Mouse (Mus musculus): ENCODE measurements around the gene Ncln.
"Not testable (repeated sequence)": the region's sequence is repeated elsewhere in the genome, so short reads cannot be mapped to it uniquely, and the experiment has no call there.

The Ncln gene

DNA sequence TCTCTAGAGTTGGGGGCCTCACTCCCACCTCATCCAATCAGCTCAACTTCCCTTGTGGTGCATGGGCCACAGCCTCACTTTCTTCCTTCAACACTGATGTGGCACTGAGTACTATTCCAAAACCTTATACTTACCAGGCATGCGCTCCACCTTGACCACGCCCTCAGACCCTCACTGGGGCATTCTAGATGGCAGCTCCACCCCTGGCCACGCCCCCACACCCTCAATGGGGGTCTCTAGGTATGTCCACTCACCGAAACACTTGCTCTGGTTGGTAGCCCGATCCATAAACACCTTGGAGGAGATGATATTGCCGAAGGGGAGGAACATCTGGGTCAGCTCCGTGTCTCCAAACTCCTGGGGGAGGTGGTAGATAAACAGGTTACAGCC is 33.8 kb downstream of the Ncln start:
- no peak for DNase-seq (ENCODE audit: low spot score in 2 of 2)

DNA sequence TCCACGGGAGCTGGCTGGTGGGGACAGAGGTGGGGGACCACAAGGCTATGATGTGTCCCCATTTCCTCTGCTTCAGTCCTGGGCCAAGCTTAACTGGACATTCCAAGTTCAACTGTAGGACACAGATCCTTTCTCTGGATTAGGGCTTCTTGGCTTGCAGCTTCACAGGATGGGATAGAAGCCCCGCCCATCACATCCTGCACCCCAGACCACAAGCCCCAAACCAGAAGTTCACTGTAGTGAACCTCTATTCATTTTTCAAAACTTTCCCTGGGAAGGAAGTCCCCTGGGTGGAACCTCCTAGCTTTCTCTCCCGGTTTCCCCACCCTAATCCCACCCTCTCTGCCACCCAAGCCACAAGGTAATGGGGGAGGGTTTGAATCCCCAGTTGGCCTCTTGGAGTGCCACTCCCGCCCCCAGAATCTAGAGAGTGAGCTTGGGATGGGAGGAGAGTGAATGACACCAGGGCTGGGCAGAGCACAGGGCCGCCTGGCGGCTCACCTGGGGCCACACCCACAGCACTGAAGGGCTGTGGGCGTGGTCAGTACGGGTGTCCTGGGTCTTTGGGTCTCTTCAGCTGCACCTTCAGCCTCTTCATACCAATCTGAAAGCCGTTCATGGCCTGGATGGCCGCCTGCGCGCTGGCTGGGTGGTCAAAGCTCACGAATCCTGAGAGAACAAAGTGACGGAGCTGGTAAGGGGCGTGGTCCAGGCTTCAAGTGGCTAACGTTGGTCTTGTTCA is 34.3 kb downstream of the Ncln start:
- DNase-seq (ENCODE audit: low spot score in 2 of 2): no peak

GRCm38 (mm10) chr10:81460951-81461350 is 35.2 kb downstream of the Ncln start:
- DNase-seq (ENCODE audit: low spot score in 2 of 2): no peak

- DNase-seq (ENCODE audit: low spot score in 2 of 2): no peak
Measured at GRCm38 (mm10) chr10:81460471-81460870, 35.7 kb downstream of the Ncln start.

DNA sequence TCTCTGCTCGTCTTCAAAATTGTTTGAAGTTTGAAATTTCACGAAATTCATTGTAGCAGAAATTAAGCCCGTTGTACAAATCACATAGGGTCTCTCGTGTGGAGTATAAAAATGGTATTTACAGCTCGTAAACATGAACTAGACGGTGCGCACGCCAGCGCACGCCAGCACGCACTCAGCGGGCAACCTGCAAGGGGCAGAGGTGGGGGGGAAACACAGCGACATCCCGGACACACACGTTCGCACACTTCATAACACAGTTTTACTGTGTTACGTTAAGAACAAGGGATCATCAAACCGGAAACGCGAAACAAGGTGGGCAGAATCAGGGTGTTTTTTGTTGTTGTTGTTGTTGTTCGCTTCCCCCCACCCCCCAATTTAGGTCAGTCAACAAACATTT is 36.8 kb downstream of the Ncln start:
- DNase-seq (ENCODE audit: low spot score in 2 of 2): no peak

DNA sequence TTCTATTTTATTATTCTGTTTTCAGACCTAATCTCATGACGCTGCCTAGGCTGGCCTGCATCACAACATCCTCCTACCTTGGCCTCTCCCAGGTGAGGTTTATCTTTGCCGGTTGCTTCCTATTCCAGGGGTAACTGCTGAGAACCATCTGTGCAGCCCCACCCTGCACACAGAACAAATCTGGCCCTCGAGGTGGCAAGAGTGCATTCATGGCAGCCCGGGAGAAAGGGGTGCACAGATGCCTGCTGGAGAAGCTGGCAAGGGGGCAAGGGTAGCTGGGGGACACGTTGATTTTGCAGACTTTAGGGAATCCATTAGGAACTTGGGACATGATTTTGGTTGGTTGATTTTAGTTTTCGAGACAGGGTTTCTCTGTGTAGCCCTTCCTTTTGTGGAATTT is 37.9 kb downstream of the Ncln start:
- no peak for DNase-seq (ENCODE audit: low spot score in 2 of 2)

GRCm38 (mm10) chr10:81457624-81458023 is 38.6 kb downstream of the Ncln start:
- no peak for DNase-seq (ENCODE audit: low spot score in 2 of 2)

DNA sequence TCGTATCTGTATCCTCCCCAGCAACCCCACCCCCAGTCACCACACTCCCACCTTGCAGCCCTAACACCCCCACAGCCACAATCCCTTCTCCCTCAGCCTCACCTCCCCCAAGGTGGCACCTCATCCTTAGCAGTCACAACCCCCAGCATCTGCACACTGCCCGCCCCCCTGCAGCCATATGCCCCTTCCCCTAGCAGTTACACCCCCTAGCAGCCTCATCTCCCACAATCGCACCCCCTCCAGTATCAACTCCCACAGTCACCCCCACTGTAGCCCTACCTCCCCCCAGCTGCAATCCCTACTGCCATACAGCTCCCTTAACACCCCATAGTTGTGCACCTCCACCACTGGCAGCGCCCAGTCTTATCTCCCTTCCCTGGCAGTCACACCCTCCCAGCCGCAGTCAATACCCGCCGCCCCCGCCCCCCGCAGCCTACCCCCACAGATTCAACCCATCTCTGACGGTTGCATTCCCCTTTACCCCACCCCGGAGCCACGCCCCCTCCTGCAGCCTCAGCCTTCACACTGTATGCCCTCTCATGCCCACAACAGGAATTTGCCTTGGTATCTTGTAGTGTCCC is 39.1 kb downstream of the Ncln start:
- DNase-seq (ENCODE audit: low spot score in 2 of 2): no peak

GRCm38 (mm10) chr10:81455181-81455895 is 40.9 kb downstream of the Ncln start, which contains the start of gene Nfic:
Gene Nfic, minus strand, starts transcription at chr10:81455635.
- DNase-seq (ENCODE audit: low spot score in 2 of 2): no peak

DNA sequence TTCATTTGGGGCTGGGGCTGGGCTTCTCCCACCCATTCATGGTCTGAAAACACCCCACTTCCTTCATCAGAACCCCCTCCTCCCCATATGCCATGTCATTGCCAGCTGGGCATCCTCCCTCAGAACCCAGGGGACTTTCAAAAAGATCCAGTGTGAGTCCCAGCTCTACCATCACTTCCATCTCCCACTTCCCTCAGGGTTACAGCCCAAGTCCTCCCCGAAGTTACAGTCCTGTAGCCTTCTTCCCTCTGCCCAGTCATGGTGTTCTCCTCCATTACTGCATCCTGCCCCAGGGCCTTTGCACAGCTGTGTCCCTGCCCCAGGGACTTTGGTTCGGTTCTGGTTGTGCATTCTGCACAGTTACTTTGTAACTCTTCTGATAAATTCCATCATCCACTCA is 42.1 kb downstream of the Ncln start:
- DNase-seq (ENCODE audit: low spot score in 2 of 2): no peak

DNA sequence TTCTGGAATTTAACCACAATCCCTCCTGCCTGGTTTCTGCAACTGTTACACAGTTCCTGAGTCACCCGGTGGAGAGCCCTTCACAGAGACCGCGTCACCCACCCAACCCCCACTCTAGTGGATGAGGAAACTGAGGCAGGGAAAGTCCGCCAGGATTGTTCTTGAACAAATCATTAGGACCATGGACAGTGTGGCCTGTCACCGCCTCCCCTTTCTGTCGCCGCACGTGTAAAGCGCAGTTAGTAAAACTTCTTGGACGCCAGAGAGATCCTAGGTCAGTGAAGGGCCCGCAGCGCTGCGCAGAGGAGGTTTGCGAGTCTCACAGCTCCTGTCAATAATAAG is 43.3 kb downstream of the Ncln start:
- DNase-seq (ENCODE audit: low spot score in 2 of 2): no peak

DNA sequence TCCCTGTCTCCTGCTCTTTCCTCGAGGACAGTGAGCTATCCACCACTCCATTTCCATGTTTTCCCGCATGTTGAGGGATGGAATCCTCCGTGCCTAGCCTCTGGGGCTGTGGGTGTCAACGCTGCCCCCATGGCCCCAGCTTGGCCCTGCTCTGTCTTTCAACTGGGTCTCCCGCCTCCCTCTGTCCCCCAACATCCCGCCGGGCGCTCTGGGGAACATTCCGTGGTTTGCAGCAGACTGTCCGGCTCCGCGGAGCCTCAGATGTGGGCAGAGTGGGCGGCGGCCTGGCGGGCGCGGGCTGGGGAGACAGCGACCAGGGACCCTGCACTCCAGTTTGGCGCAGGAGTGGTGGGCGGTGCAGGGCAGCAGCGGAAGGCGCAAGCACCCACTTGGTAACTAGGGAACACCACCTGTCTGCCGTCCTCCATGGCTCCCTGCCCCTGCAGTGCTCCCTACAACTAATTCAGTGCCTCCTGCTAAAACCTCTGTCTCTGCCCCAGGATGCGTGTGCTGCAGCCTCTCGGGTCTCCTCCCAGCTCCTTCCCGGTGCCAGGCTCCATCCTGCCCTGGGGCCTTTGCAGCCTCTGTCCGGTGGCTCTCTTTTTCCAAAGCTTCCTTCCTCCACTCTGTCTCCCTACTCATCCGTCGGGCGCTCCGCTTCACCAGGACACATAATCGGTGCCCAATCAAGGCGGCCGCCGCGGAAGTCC is 43.8 kb downstream of the Ncln start:
- DNase-seq (ENCODE audit: low spot score in 2 of 2): no peak

GRCm38 (mm10) chr10:81451365-81451745 is 44.8 kb downstream of the Ncln start:
- no peak for DNase-seq (ENCODE audit: low spot score in 2 of 2)

- no peak for DNase-seq (ENCODE audit: low spot score in 2 of 2)
Measured at GRCm38 (mm10) chr10:81450641-81451364, 45.4 kb downstream of the Ncln start.

DNA sequence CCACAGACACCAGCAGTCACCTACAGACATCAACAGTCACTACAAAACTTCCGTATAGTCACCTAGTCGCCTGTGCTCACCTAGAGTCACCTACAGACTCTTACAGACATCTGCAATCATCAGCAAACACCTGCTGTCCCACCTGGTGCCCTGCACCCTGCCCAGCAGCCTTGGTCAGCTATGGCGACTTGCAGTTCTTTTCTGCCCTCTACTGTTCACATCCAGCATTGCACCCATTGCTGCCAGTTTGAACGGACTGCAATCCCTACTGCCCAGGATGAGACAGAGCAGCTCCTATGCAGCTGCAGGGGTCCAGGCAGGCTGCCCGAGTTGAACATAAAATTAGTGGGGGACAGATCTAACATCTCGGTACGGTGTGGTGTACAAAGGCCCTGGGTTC is 46.1 kb downstream of the Ncln start:
- DNase-seq (ENCODE audit: low spot score in 2 of 2): peak; percentile 73 to 78

GRCm38 (mm10) chr10:81445516-81445915 is 50.7 kb downstream of the Ncln start:
- not testable (repeated sequence) for DNase-seq (ENCODE audit: low spot score in 2 of 2)

GRCm38 (mm10) chr10:81441019-81441418 is 55.2 kb downstream of the Ncln start:
- DNase-seq (ENCODE audit: low spot score in 2 of 2): no peak

Measured in urinary bladder, postnatal 36 days (tissue).